Mouse (Mus musculus) brain, adult 2 months (tissue): ENCODE measurements at regions not wholly inside any gene's neighbourhood (a gene's known extent, or its start where the extent isn't known, plus 50 kb on each side); places are given as distances from the start of the nearest gene placed in this dataset.

ENCODE experiments used
- DNase-seq: peaks from one replicate; pipeline ENCODE4 v3.0.0; 2011; ENCODE audit warnings: low read depth, low spot score

DNA sequence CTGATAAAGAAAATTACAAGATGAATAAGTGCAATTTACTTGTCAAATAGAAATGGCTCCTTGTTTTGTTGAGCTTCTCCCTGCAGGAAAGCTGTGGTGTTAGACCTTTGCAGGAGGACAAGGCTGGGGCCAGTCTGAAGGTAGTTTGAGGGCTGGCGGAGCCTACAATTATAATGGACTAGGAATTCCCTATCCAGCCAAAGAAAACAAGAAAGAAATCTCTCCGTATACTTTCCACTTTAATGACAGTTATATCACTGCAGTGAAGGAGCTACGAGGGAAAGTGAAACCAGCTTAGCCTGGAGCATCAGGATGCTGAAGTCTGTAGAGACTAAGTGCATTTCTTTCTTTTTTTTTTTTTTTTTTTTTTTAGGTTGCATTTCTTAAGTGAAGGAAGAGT is 104.8 kb upstream of the Sstr4 start:
- no peak for DNase-seq

DNA sequence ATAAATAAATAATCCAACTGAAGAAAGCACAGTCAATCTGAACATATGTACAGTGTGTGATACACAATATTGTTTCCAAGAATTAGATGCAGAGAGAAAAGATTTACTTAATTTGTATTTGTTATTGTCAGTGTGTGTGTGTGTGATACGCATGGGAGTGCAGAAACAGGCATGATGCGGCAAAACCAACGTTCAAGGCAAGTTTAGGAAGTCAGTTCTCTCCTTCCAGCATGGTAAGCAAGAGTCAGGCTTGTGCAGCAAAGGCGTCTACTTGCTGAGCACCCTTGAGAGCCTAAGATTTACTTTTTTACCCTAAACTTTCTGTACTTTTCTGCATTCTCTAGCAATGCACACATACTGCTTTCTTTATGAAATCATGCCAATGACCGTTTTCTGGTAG is 102.7 kb upstream of the Sstr4 start:
- DNase-seq: no peak

DNA sequence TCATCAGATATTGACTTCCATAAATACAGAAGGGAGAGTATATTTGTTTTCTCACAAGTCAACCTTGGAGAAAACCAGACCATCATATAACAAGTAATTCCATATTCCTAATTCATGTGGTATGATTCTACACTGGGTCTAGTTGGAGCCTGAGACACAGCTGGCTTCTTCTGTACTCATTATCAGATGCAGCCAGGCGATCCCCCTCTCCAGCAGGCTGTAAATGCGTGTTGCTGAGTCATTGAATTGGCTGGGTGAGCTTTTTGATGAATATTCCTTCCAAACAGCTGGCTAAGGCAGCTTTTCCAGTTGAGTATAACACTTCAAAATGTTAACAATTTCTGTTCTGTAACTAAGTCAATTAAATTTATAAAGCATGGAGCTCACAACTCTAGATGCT is 102.2 kb upstream of the Sstr4 start:
- DNase-seq: peak; percentile 71

DNA sequence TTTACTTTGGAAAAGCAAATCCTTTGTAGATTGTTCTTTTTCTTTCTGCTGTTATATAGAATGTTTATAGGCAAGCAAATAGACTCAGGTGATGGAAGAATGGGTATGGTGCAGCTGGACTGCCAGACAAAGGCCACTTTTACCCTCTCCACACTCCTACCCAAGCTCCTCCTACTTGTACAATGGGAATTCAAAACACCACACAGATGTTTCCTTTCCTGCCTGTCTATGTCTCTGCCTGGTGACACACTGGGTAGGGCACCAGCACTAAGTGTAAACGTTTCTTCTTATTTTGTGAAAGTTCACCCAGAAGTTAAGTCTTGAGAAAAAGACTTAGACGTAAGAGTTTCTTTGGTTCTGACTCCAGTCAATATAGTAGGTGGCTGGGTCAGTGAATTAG is 94.3 kb upstream of the Sstr4 start:
- DNase-seq: no peak

DNA sequence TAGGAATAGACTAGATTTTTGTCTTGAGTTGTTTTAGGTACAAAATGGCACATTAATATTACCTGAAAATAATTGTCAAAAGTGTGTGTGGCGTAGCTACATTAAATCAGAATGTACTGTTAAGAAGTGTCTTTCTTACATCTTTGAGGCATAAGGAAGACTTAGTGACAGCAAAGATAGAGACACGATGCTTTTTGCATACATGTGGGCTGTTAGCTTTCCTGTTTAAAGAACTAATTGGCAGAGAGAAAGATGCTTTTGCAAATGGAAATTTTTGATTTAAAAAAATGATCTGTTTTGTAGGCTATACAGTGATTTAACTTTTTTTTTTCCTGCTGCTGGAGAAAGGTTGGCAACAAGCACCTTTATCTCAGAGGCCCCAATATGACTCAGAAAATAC is 82.9 kb upstream of the Sstr4 start:
- DNase-seq: peak; percentile 59

DNA sequence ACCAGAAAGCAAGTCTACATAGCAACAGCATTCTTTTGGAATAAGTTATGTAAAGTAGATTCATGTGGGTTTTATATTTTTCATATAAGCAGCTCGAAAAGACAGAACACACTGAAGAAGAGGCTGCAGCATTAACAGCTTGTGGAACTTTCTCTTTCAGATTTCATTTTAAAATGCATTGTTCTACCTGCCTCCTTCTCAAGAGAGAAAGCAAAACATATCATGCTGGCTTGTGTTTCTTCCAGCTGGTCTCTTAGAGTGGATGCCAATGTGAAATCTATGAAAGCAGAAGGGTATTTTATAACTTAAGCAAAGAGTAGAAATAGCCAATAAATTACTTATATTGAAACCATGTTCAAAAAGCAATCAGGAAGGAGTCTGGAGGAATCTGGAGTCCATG is 74.2 kb upstream of the Sstr4 start:
- DNase-seq: peak; percentile 48

DNA sequence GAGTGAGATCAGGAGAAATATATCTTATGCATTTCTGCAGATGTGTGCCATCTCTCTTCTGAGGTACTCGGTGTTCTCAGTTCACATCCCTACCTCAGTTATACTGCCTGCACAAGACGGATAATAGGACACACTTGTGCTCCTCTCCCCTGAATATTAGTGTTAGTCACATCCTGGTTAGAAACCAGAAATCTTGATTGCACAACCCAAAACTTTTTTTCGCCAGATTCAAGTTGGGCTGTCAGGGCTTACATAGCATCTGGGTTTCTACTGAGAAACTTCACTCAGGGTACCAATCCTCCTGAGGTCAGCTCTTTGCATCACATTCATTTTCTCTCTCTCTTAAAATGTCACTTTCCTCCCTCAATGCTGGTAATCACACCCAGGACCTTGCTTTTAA is 69.8 kb upstream of the Sstr4 start:
- DNase-seq: no peak

DNA sequence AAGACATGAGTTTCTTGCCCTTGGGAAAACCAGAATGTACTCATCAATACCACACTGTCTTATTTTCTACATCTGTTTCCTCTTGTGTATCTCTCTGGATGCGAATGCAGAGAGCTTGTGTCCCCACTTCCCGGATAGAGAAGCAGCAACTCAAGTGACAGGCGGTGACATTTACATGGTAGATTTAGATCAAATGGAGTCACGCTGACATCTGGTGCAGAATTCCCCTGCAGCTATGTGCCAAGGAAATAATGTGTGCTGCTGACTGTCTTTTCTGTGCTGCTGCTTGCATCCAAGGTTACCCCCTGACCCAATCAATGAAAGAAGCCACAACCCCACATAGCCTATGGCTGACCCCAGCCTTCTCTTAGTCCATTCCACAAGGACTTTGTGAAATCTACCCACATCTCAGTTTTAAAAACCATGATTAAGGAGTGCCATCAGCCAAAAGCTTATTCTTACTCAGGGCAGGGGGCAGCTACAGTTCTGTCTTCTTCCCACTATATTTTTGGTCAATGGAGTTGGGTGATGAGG is 69.2 kb upstream of the Sstr4 start:
- DNase-seq: peak; percentile 67

DNA sequence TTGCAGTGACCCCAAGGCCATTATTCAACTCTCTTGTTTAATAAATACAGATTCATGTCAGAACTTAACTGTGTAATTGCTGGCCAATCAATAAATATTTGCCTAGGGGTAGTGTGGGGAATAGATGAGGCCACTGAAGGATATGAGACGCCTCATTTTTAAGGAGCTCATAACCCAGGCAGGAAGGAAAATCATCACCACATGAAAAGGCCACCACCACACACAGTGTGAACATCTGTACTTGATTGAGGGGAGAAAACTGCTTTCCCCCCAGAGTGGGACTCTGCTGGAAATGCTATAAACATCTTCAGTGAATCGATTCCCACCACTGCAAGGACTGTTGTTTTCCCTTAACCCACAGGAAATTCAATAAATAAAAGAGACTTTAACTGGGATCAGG is 68.7 kb upstream of the Sstr4 start:
- no peak for DNase-seq

DNA sequence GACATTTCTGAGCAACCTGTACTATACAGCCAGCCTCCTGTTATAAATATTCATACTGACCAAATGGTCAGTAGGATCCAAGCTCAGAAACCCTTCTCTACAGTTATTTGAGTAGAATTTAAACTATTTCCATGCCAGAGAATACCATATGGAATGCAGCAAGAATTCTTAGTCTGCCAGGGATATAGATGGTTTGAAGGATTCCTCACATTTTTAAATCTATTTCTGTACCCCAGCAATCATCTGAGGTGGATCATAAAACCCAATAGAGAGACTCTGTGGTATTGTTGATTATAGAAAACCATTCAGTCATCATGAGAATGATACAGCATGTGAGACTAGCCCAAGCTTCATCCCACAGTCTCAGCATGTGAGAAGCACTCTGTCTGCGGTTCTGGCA is 67.6 kb upstream of the Sstr4 start:
- peak; percentile 27 for DNase-seq

DNA sequence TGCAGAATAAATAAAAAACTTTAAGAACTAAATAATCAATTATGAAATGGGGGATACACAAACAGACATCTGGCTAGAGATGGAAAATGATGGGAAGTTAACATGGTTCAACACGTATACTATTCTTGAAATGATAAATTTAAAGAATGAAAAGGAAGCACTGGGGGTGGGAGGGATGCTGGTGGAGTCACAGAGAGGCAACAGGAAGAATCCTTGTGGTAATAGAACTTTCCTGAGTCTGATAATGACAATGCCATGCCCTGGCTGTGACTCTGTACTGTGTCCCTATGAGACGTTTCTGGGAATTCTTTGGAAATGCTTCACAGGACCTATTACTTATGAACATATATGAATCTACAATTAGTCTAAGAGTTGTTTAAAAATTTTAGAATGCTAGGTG is 64.8 kb upstream of the Sstr4 start:
- DNase-seq: no peak

DNA sequence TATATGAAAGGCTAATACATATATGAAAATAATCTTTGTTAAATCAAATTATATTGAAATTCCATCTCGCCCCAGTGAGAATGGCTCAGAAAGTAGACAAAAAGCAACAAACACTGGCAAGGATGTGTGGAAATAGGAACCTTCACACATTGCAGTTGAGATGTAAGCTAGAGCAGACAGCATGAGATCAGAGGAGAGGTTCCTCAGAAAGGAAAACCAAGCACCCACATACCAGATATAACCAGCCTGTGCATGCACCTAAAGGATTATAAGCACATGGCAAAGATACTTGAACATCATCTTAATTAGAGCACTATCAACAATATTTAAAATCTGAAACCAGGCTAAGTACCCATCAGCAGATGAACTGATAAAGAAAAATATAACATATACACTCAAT is 60.6 kb upstream of the Sstr4 start:
- peak; percentile 30 for DNase-seq

DNA sequence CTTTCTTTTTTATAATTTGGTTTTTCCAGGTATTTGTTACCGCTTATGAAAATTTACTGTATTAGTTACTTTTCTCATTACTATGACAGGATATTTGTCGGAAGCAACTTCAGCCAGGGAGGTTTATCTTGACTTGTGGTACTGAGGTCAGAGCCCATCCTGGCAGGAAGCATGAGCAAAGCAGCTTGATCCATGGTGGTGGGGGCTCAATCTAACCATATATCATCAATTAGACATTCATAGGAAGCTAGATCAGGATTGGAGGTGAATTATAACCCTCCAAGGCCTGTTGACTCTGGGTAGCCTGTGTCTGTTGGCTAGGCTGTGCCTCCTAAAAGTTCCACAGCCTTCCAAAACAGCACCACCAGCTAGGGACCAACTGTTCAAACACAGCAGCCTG is 58.5 kb upstream of the Sstr4 start:
- no peak for DNase-seq

DNA sequence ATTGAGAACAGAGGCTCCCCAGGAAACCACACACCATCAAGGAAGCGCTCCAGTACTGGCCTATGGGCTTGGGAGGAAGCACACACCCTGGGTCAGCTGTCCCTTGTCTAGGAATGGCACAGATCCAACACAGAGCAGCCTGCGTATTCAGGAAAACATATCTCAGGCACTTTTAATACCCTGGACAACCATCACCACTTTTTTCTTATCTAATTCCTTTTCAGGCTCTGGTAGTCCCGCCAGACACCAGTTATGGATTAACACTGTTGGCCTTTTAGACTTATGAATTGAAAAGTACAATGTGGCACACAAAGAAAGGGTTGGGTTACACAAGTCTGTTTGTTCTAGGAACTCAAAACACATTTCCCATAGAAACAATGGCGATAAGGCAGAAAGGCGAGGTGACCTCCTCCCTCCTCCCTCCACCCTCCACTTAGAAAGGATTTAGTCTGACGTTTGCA is 56.8 kb upstream of the Sstr4 start:
- DNase-seq: no peak

DNA sequence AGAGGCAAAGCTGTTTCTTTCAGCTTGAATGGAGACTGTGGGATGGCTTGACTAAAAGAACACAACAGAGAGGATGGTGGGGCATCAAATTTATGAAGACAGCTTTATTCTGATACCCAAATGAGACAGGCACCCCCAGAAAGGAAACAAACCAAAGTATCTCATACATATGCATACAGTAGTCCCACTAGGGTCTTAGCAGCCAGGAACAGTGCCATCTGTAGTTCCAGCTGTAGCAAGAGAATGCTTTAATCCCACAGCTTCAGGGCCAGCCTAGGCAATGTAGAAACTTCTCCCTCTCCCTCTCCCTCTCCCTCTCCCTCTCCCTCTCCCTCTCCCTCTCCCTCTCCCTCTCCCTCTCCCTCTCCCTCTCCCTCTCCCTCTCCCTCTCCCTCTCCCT is 56.2 kb upstream of the Sstr4 start:
- peak; percentile 44 for DNase-seq

DNA sequence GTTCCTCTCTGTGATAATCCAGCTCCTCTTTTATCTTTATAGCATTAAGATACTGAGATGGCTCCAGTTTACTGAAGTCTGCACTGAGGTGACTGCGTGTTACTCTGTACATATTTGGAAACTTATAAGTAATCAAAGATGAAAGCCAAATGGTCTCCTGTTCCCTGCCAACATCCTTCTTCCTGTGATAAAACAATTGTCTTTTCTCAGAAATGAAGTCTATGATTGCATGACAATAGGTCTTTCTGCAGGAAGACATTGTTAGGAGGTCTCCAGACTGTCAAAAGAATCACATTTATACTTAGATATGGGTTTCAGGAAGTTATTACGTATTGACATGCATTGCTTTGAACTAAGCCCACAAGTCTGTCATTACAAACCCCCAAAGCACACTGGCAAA is 51.0 kb upstream of the Sstr4 start:
- DNase-seq: no peak
